Mouse (Mus musculus): ENCODE data around the gene Notch3.
A peak's percentile ranks its signal among the peaks of the same experiment; 100 is the strongest.

Notch3 gene

GRCm38 (mm10) chr17:32165803-32166595 lies 653 bp downstream of the Notch3 start:
- ATAC-seq (ENCODE audit: low TSS enrichment) = no peak

DNA sequence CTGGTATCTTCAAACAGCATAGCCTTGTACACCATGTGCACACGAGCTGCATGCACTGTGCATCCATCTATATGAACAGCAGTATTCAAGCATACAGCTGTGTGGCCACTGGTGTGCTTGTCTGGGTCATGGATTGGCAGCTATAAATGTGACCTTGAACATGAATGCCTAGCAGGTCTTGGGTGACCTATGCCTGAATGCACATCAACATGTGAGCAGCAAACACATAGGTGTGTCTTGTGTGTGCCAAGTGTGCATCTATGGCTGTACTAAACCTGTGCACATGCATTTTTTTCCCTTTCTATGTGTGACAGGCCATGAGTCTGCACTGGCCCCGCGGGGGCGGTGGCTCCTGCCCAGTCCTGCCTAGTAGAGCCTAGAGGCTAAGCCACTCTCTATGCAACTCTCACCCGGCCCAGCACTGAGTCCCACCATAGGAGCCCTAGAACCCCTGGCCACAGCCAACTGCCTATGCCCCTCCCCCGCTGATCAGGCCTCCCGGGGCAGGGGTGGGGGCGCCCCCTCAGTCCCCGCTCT lies 1.3 kb downstream of the Notch3 start:
- ATAC-seq (ENCODE audit: low TSS enrichment) = no peak

GRCm38 (mm10) chr17:32164780-32165179 lies 1.9 kb downstream of the Notch3 start:
- no peak for ATAC-seq (ENCODE audit: low TSS enrichment)

DNA sequence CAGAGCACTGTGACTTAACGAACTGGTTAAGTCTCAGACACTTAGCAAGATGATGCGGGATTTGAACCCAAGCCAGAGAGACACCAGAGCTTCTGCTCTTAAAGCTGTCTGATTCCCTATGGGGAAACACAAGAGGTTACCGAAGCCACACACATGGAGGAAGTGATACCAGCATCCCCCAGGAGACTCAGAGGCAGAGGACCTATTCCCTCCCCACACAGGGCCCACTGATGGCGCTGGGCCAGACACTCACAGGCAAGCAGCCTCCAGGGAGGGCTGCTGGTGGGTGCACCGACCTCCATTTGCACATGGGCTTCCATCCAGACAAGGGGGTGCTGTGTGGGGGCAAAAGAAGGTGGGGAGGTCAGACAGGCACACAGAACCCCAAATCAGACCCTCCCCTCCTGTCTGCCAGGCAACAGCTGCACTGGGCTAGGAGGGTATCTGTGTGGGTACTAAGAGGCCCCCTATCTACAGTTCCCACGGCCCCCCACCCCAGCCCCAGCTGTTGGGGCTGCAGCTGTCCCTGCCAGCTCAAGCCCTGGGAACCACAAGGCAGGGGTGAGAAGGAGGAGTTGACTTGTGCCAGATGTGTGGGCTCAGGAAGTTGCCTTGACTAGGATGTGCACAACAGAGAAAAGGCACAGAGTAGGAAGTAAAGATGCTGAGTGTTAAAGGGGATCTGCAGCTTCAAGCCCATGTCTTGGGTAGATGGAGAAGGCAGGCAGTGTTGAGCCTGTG lies 2.6 kb downstream of the Notch3 start:
- ATAC-seq (ENCODE audit: low TSS enrichment) = no peak

DNA sequence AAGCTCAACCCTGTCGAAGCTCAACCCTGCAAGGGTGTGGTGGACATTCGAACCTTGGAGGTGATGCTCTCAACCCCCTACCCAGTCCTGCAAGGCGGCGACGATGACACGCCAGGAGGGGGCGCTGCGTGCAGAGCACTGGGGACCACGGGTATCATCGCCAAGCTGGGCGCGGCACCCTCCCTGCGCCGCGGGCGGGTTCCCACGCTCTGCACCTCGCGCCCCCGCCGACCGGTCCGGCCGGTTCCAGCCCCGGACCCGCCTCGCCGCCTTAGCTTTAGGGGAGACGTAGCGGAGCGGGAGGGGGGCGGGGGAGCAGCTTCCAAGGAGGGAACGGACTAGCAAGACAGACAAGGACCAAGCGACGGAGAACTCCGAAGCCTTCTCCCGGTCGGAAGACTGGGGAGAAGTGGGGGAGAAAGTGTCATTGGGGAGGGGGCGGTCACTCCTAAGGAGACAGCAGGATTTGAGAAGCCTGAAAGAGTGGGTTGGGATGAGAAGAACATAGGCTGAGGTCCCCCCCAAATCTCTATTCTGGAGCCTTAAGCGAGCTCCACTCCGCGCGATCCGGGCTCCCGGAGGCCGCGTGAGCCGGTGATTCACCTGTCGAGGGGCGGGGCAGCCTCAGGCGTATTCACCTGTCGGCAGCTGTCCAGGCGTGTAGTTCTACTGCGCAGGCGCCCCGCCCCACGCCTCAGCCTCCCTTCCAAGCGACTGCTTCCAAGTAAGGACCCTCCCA lies 4.4 kb downstream of the Notch3 start:
- ATAC-seq (ENCODE audit: low TSS enrichment) = peak; percentile 59

- no peak for ATAC-seq (ENCODE audit: low TSS enrichment)
Observed at GRCm38 (mm10) chr17:32160882-32161281, 5.8 kb downstream of the Notch3 start.

DNA sequence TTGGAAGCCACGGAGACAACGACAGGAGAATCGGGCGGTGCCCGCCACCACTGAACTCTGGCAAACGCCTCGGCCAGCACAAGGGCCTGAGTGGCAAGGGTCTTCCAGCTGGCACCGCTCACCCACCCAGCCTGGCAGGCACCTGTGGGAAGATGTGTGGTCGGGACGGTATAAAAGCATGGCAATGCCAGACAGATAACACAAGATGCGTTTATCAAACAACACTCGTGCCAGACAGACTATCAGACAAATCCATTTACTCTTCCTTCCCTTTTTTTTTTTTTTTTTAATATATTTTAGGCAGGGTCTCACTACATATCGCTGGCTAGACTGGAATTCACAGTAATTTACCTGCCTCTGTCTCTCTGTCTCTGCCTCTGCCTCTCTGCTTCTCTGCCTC lies 7.8 kb downstream of the Notch3 start:
- no peak for ATAC-seq (ENCODE audit: low TSS enrichment)

DNA sequence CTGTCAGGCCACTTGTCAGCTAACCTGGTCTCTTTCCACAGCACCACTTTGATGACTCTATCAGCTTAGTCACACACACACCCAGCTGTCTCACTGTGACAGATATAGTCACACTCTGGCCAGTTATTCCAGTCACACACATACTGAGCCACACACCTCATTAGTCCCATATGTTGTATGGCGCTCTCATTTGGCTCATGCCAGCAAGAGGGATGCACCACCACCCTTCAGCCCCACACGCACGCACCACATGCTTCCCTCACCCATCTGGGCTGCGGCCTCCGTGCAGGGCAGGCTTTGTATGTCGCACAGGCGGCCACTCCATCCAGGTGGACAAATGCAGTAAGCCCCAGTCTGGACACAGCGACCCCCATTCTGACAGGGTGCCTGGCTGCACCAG lies 19.9 kb downstream of the Notch3 start:
- 0 out of 2 replicates have a peak, but pooled peaks have one; percentile 38 for ATAC-seq (ENCODE audit: low TSS enrichment)

DNA sequence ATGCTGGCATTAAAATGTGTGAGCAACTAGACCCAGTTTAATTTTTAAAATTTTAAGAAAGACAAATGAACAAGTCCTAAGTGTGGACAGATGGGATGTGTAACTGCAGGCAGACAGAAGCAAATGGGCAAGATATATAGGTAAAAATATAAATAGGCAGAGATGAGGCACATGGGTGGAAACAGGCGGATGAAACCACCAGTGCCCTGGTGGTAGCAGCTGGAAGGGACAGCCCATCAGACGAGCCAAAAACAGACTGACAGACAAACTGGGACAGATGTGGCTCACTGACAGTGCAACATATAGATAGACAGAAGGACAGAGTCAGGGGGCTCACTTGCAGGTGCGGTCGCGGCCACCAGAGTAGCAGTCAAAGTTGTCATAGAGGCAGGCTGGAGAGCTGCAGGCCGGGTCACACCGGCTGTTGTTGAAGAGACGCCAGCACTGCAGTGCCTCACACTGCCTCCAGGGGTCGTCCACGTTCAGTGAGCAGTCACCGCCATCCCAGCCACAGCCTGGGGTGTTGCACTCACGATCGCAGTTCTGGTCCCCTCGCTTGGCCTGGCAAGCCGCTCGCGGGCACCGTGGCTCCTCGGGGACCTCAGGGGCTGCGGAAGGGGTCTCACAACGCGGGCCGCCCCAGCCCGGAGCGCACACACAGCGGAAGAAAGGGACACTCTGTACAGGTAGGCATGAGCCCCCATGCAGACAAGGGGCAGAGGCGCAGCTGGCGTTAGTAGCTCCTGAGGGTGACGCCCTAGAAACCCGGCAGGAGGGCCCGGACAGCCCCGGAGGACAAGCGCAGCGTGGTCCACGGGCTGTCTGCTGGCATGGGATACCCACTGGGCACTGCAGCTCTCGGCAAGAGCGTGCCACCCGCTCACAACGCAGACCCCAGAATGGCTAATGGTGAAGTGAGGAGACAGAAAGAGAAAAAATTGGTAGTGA lies 23.5 kb downstream of the Notch3 start:
- peak; percentile 58 for ATAC-seq (ENCODE audit: low TSS enrichment)

DNA sequence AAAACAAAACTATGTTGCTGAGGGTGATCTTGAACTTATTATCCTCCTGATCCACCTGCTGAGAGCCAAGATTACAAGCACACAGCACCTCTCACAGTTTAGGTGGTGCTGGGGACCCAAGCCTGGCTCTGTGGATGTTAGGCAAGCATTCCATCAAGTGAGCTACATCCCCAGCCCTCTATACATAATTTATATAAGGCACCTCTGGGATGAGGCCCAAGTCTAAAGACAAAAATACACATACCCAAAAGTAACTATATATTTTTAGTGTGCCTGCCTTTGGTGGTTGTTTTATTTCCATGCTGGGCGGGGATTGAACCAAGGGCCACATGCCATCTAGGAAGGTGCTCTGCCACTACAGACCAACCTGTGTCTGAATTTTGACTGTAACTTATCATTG lies 24.4 kb downstream of the Notch3 start:
- peak; percentile 65 for ATAC-seq (ENCODE audit: low TSS enrichment)

DNA sequence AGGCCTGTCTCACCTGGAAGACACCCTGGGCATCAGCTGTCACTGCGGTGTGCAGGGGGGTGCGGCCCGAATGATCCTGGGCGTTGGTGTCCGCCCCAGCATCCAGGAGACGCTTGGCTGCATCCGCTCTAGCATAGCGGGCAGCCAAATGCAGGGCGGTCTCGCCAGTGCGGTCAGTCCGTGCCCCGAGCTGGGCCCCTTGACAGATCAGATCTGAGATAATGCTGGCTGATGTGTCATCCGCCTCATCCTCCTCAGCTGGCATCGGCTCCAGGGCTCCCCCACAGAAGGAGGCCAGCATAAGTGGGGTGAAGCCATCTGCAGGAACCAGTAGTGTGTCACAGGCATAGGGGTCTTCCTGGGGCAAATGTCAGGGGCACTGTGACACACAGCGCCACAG lies 33.3 kb downstream of the Notch3 start:
- no peak for ATAC-seq (ENCODE audit: low TSS enrichment)

DNA sequence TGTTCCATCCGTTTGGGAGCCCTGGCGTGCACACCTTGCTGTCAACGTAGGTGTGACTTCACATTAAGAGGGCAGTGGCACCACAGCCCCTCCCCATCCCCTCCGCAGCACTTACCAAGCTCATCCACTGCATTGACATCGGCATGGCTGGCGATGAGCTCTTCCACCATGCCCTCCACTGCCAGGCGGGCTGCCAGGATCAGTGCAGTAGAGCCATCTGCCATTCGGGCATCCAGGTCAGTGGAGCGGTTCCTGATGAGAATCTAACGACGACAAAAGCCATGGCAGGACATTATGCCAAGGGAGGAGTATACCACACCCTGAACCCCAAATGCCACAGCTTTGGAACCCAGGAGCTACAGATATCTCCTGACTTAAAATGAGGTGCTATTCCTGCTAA lies 34.6 kb downstream of the Notch3 start:
- ATAC-seq (ENCODE audit: low TSS enrichment) = no peak

DNA sequence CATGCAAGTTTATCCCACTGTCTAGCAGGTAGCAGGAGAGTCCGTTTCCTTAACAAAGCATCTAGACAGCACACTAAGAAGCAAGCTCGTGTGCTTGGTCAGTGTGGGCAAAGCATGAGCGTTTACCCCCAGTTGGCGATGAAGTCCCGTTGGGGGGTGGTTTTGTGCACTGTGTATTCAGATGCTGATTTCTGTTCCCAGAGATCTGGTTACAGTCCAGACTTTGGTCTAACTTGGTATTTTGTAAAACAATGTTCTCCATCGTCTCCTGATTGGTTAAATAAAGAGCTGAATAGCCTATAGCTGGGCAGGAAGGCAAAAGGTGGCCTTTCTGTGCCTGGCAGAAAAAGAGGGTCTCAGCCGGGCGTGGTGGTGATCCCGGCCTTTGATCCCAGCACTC lies 36.1 kb downstream of the Notch3 start:
- ATAC-seq (ENCODE audit: low TSS enrichment) = no peak

GRCm38 (mm10) chr17:32127195-32127594 lies 39.5 kb downstream of the Notch3 start:
- no peak for ATAC-seq (ENCODE audit: low TSS enrichment)

DNA sequence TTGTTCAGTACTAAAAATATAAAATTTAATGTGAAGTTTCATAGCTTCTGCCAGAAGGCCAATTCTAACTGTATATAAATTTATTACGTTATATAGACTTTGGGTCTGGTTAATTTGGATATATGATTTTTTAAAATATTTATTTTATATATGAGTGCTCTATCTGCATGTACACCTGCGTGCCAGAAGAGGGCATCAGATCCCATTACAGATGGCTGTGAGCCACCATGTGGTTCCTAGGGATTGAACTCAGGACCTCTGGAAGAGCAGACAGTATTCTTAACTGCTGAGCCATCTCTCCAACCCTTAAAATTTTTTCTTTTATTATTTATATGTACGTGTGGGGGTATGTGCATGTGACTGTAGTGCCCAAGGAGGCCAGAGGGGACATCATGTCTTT lies 41.2 kb downstream of the Notch3 start:
- no peak for ATAC-seq (ENCODE audit: low TSS enrichment)

DNA sequence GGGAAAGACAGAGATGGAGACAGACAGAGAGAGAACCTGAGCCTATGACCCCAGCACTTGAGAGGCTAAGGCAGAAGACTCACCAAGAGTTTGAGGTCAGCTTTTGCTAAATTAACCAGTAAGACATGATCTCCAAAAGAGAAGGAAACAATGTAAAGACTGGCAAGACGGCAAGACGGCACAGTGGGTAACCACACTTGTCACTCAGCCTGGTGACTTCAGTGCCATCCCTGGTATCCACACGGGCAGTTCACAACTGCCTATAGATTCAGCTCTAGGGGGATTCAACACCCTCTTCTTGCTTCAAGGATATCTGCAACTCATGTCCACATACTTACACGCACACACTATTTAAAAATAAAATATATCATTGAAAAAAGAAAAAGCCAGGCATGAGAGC lies 43.1 kb downstream of the Notch3 start:
- ATAC-seq (ENCODE audit: low TSS enrichment) = no peak

DNA sequence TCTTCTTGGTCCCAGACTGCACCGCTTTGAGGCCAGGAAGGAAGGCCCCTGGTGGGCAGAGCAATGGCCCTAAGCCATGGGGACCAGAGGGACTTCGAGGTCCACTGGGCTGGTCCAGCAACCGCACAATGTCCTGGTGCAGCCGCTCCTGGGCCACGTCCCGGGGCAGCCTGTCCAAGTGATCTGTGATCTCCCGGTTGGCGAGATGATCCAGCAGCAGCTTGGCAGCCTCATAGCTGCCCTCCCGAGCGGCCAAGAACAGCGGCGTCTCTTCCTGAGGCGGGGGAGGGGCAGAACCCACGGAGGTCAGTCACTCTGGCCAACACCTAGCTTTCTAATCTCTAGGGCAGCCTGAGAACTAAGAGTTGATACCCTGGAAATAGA lies 44.1 kb downstream of the Notch3 start:
- no peak for ATAC-seq (ENCODE audit: low TSS enrichment)

DNA sequence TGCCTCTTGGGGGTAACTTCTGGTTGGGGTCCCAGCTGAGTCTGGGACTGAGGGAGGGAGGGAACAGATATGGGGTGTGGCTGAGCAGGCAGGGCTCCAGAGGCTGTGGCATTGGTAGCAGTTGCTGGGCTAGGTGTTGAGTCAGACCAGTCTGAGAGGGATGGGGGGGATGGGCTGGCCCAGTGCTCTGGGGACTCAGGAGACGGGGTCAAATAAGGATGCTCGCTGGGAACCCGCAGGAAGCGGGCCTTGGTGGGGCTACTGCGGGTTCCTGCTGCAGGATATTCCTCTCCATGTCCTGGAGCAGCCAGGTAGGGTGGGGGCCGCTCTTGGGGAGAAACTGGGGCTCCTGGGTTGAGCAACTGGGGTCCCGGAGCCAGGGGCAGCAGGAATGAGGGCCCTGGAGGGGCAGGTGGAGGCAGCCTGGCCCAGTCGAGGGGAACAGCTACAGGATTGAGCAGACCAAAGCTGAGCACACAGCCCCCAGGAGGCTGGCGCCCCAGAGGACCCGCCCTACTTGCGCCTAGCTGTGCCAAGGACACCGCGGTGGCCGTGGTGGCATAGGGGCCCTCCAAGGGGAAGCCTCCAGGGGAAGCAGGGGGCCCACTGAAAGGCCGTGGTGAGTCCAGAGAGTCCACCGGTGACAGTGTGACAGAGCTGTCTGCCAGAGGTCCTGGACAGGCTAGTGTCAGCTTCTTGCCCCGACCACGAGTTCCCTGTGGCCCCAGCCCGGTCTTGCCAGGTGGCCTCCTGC lies 44.6 kb downstream of the Notch3 start:
- ATAC-seq (ENCODE audit: low TSS enrichment) = no peak

DNA sequence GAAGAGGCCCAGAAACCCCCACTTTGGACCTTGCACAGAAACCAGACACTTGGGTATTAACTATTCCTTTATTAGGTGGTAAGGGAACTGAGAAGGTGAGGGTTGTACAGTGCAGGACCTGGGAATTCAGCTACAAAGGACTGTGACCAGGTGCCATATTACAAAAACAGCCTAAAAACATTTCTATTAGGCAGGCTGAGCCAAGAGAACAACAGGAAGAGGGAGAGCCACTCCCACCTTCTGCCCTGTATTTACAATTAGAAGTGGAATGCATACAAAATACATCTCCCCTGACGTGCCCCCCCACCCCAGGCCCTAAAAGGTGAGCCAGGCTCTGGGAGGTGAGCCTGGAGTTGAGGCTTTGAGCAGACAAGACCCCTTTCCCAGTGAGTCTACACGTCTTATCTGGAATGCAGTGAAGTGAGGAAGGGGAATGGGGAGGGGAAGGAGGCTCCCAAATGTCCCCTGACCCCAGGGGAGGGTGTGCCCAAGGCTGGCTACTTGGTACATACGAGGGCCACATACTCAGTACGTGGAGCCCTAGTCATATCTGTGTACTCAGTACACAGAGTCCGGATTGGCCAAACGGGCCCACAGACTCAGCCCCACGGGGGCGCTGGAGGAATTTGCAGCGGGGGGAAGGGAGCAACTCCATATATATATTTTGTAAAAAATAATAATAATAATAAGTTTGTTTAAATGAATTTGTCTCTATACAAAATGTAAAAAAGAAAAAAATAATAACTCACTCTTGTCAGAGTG lies 45.7 kb downstream of the Notch3 start:
- no peak for ATAC-seq (ENCODE audit: low TSS enrichment)

DNA sequence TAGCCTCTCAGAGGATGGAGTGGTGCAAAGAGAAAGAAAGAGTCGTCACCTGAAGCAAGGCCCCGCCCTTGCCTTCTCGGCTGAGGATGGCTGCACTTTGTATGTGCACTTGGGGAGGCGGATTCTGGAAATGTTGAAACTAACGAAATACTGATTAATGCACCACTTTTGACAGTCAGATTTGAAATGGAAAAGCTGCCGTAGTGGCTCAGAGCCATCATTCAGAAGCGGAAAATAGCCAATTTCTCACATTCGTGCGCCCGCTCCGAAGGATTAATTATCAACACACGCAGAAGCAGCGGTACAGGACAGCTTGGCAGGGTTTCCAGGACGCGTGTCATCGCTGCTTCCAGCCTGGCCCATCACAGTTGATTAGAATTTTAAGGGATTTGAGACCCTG lies 47.5 kb downstream of the Notch3 start:
- no peak for ATAC-seq (ENCODE audit: low TSS enrichment)

All from frontal cortex, adult (tissue).